Mouse (Mus musculus) cerebellum, adult (tissue): Measurements from ENCODE around the gene Sgsm1.

Source experiments
- ATAC-seq: cut with Nextera tagmentation; 2 replicates; pipeline ENCODE4 v1.9.2; 2017; ENCODE audit warnings: mild to moderate bottlenecking, moderate library complexity, mixed read lengths; ENCODE audit not compliant: insufficient number of reproducible peaks, low FRiP score, low TSS enrichment

Gene Sgsm1

DNA sequence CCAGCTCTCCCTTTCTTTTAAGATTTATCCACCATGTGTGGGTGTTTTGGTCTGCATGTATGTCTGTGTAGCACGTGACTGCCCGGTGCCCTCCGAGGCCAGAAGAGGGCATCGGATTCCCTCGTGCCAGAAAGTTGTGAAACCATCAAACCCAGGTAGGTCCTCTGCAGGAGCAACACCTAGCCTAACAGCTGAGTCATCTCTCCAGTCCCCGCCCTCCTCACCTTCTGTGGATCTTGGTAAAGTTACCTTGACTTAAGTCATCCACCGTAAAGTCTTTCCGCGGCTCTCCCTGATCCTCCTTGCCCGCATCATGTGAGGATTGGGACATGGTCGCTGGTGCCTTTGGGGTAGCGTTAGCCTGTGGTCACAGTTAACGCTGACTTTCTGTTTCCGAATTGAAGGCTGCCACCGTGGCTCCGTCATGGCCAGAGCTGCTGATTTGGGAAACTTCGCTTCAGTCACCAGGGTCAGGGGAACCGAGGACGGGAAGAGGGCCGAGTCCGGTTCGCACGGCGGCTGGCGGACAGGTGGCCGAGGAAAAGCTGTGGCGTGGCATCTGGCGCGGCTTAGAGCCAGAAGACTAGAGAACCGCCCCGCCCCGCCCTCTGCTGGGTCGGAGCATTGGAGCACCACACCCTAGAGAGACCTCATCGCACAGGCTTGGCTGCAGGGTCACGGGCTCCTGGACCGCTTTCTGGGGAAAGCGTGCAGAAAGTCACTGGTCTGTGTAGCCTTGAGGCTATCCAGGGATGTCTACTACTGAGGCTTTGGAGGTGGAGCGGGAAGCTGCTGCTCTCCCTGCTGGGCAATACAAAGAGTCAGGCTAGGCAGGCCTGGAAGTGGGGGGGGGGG is 13.4 kb upstream of the Sgsm1 start:
- ATAC-seq = no peak

DNA sequence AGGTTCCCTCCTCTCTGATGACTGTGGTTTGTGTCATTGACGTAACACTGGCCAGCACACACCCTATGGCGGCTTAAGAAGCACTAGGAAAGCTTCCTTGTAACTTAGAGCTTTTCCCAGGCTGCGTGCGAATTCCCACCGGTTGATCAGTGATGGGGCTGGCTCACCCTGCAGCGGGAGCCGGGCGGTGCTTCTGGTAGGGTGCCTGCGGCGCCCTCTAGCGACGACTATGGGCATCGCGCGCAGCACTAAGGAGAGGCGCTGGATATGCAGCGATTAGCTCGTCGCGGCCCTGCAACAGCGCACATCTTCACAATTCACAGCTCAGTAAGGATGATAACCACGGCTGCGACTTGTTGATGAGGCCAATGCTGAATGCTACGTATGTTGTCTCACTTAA is 3.4 kb upstream of the Sgsm1 start:
- peak; percentile 46; the same call in 1 of the 2 replicates for ATAC-seq

DNA sequence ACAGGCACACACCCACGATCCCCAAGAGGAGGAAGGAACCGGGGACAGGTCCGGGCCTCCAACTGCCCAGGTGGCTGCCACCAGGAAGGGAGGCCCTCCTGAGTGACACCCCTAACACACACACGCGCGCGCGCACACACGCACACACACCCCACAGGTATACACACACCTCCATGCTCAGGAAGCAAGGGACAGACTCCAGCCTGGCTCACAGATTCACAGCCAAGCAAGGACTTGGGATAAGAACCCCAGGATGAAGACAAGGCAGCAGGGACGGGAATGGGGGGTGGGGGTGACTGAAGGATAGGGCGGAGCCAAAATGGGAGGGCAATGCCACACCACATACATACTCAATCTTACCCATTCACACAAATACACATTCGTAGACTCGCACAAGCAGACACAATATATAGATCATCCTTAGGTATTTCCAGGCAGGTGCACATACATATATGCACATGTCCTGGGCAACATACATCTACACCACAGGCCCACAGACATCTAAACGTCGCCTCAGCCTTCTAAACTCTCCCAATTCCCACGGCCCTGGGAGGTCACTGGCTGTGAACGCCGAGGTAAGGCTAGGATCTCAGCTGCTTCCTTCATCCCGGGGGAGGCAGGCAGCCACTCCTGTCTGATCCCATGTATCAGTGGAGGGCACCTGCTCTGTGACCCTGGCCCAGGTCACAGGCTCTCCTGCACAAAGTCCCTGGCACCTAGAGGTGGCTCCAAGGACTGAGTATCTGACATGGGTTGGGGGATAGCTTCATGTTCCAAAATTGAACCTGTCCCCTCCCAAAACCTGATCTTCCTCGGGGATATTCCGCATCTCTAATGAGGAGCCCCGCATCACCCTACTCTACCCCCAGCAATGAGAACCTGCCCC is 852 bp downstream of the Sgsm1 start:
- ATAC-seq = peak; percentile 4; the same call in 1 of the 2 replicates

- ATAC-seq = no peak
These were observed 3.7 kb downstream of the Sgsm1 start for GRCm38 (mm10) chr5:113306750-113307477.

GRCm38 (mm10) chr5:113304527-113304926 is 6.1 kb downstream of the Sgsm1 start:
- ATAC-seq = no peak

DNA sequence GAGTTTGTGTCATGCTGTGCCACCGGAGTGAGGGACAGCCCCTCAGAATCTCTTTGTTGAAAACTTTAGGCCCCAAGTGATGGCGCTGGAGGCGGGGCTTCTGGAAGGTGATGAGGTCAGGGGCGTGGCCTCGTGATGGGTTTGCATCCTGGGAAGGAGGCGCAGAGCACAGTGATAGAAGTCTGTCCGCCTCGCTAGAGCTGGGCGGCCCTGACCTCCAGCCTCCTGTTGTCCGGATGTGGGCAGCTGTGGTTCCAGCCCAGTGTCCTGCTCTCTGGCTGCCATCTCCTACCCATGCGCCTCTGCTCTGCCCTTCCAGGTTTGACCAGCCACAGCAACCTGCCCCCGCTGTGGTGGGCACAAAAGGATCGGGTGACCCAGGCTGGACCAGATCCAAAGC is 8.7 kb downstream of the Sgsm1 start:
- no peak for ATAC-seq

DNA sequence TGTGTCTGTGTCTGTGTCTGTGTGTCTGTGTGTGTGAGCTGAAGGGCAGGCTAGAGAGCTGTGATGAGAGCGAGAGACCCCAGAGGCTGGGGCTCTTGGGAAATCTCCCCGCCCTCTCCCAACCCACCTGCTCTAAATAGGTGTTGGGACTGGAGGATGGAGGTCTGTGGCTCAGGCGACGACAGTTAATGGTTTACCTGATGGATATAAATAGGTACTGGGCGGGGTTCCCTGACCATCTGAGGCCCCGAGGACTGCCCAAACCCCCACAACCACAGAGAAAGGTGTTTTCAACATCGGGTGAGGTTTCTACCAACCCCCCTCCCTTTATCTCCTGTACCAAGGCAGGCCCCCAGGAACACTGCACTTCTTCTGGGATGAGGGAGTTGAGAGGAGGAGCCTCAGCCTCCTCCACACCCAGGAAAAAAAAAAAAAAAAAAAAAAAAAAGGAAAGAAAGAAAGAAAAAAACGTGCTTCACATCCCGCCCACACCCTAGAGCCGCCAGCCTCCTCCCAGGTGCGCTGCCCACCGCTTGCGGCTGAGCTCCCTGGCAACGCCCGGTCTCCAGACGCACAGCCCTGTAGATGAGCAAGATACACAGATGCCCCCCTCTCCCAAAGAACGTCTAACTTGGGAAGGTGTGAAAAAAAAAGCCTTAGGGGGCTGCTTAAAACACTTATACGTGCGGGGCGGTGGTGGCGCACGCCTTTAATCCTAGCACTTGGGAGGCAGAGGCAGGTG is 10.3 kb downstream of the Sgsm1 start:
- no peak for ATAC-seq

- peak; percentile 52; the same call in 1 of the 2 replicates for ATAC-seq
These were observed 11.2 kb downstream of the Sgsm1 start for GRCm38 (mm10) chr5:113299433-113299832.

GRCm38 (mm10) chr5:113298826-113299225 is 11.8 kb downstream of the Sgsm1 start:
- ATAC-seq = no peak

DNA sequence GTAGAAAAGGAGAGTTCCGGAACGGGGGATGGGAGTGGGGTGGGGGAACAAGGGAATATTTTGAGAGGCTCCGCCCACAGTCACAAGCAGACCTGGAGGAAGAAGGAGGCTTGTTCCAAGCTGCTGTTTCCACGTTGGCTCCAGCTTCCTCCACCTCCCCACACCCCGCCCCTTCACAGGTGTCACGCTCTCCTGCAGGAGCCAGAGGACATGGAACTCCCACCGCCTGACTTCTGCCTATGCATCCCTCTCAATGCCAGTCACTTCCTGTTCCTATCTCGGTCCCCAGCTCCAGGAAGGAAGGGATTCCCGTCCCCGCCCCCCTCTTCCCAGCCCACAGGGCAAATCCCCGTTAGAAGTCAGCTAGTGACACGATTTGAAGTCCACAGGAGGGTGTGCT is 12.5 kb downstream of the Sgsm1 start:
- ATAC-seq = no peak

DNA sequence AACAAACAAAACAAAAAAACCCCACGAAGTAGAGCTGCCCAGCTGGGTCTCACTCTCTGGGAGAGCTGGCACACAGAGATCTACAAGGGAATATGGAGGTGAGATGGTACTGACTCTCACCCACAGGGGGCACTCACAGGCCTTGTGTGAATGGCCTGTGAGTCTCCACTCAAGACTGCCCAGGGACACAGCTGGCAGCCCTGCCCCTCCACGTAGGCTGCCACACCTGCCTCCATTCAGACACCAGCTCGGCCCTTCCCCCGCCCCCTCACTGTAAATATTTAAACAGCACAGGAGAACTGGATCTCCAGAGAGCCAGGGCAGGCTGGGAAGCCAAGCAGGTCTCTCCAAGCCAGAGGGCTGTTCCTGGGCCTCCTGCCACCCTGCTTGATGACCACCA is 14.8 kb downstream of the Sgsm1 start:
- ATAC-seq = no peak

DNA sequence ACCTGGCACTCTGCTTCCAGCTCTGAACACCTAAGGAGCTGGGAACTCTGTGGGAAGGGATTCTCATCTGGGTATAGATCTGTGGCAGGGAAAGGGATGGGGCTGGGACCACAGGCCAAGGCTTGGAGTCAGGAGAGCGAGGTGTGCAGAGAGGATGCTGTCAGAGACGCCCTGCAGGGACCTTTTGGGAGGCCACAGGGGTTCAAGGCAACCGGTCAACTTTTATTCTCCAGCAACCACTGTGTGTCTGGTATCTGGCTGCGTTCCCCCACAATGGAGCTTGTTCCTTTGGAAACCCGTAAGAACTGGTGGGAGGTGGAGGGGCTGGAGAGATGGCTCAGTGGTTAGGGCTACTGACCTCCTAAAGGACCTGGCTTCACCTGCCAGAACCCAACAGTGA is 16.0 kb downstream of the Sgsm1 start:
- no peak for ATAC-seq

GRCm38 (mm10) chr5:113293446-113293845 is 17.1 kb downstream of the Sgsm1 start:
- ATAC-seq = no peak

DNA sequence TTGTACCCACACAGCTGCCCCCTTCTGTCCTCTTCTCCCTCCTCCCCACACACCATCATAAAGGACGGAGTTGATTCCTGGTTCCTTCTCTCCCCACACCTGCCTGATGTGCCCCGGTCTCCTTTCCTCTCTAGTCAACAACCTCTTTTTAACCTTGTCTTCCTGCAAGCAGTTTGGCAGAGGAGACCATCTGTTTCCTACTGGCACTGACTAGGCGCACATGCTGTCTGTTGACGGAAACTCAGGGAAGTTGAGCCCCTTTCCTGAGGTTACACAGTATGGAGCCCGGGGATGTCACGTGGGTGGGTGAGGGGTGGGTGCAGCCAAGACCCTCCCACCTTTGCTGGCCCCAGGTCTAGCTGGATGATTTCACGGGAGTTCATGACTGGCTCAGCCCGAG is 17.8 kb downstream of the Sgsm1 start:
- no peak for ATAC-seq

GRCm38 (mm10) chr5:113292179-113292578 is 18.4 kb downstream of the Sgsm1 start:
- no peak for ATAC-seq

GRCm38 (mm10) chr5:113291125-113291524 is 19.5 kb downstream of the Sgsm1 start:
- peak; percentile 74 for ATAC-seq

DNA sequence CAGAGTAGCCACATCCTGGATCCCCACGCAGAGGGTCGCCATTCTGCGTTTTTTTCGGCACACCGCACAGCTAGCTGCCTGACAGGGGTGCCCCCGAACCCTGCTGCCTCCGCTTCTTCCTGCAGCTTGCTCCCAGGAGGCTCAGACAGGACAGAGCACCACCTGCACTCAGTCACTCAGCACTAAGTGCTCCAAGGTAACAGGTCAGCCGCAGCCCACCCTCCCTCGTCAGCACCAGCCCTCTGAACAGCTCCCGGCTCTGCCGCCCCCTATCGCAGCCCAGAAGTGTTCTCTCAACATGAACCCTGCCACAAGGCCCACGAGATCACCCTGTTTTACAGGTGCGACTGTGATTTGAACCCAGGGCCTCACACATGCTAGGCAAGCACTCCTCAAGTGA is 20.4 kb downstream of the Sgsm1 start:
- no peak for ATAC-seq

DNA sequence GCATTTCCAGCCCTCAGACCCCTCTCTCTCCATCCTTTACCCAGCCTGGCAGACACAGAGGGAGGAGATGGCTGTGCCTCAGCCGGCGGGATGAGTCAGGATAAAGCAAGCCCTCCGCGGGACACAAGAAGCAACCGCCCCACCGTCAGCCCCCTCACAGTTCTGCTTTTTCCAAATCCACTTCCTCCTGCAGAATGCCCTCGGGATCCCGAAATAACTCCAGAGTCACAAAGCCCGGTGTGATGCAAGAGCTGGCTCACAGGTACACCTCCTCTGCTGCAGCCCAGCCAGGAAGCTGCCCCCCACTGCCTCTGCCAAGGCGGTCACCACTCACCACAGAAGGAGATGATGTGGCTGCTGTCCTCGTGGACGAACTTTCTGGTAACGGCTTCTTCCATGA is 22.1 kb downstream of the Sgsm1 start:
- no peak for ATAC-seq

GRCm38 (mm10) chr5:113287762-113288161 is 22.8 kb downstream of the Sgsm1 start:
- ATAC-seq = no peak
